Mouse (Mus musculus) forebrain, embryonic 11.5 days (tissue): ENCODE results near the gene Tmem242. TPM values are rescaled to one million over a fixed set of nuclear protein-coding genes. Genes with fewer than 3 reads are reported as not detected.
"Not testable (repeated sequence)": the region's sequence is repeated elsewhere in the genome, so short reads cannot be mapped to it uniquely, and the experiment has no call there.

Source experiments
- ATAC-seq: fragments of 200-750 bp; cut with Nextera tagmentation; replicated peaks from 2 replicates; pipeline ENCODE4 v1.8.0; 2017; ENCODE audit warnings: moderate TSS enrichment; ENCODE audit not compliant: low FRiP score
- DNase-seq: peaks from one replicate; pipeline ENCODE4 v3.0.0-alpha.2; 2017; ENCODE audit warnings: low spot score
- H3K27ac ChIP-seq: fragments of 300-500 bp; sonication (generic); 2 replicates; pipeline ENCODE4 v1.5.1; 2014; ENCODE audit warnings: low read depth, low read length
- H3K27me3 ChIP-seq: fragments of 300-500 bp; sonication (generic); 2 replicates; pipeline ENCODE4 v1.6.1; 2014; ENCODE audit warnings: mild to moderate bottlenecking, low read length, mixed read lengths; ENCODE audit not compliant: control insufficient read depth, insufficient read depth
- H3K36me3 ChIP-seq: fragments of 300-500 bp; sonication (generic); 2 replicates; pipeline ENCODE4 v1.6.1; 2014; ENCODE audit warnings: mild to moderate bottlenecking, low read length, moderate library complexity, mixed read lengths; ENCODE audit not compliant: control insufficient read depth, insufficient read depth
- H3K4me1 ChIP-seq: fragments of 300-500 bp; sonication (generic); replicated peaks from 2 replicates; pipeline ENCODE4 v1.6.1; 2014; ENCODE audit warnings: low read length, mixed read lengths; ENCODE audit not compliant: control insufficient read depth, insufficient read depth
- H3K4me2 ChIP-seq: fragments of 300-500 bp; sonication (generic); 2 replicates; pipeline ENCODE4 v1.6.1; 2014; ENCODE audit warnings: low read depth, mild to moderate bottlenecking, low read length, moderate library complexity, mixed read lengths; ENCODE audit not compliant: severe bottlenecking
- H3K4me3 ChIP-seq: fragments of 300-500 bp; sonication (generic); 2 replicates; pipeline ENCODE4 v1.5.1; 2014; ENCODE audit warnings: low read depth, low read length
- H3K9ac ChIP-seq: fragments of 300-500 bp; sonication (generic); 2 replicates; pipeline ENCODE4 v1.6.1; 2014; ENCODE audit warnings: low read length
- H3K9me3 ChIP-seq: fragments of 300-500 bp; sonication (generic); 2 replicates; pipeline ENCODE4 v1.6.1; 2016; ENCODE audit warnings: low read length, mixed read lengths; ENCODE audit not compliant: control insufficient read depth
- WGBS: fragments of 180-500 bp; shearing (Covaris S2); extraction: QIAGEN DNeasy Blood & Tissue Kit; methylation state at CpG from one replicate; pipeline ENCODE4 v1.1.7; 2014; 5-methylcytosine and 5-hydroxymethylcytosine counted together
- polyA plus RNA-seq: library from polyadenylated mRNA; unstranded; fragments of >200 nt; fragmentation: Nextera tagmentation; extraction: Ambion mirVana; gene quantifications from 2 replicates; pipeline ENCODE4 v1.2.1, GENCODE M21; 2014

Tmem242 gene
- polyA plus RNA-seq, 1 experiment from 2014 or later, result 140 TPM

GRCm38 (mm10) chr17:5463912-5464311 lies 23.9 kb upstream of the Tmem242 start:
- no peaks in the 10 kb centered on the region for H3K36me3 ChIP-seq
- no peak overlapping the region for H3K4me2 ChIP-seq
- ATAC-seq (no peak), DNase-seq (no peak)
- H3K9ac ChIP-seq, result no peak overlapping the region
- 83% methylated on average over 2 of the region's 2 CpGs for WGBS
- H3K27me3 ChIP-seq, result no peaks in the 10 kb centered on the region
- no peaks in the 10 kb centered on the region for H3K4me1 ChIP-seq
- H3K4me3 ChIP-seq, result no peak overlapping the region
- H3K9me3 ChIP-seq, result no peaks in the 10 kb centered on the region
- H3K27ac ChIP-seq, result no peak overlapping the region

DNA sequence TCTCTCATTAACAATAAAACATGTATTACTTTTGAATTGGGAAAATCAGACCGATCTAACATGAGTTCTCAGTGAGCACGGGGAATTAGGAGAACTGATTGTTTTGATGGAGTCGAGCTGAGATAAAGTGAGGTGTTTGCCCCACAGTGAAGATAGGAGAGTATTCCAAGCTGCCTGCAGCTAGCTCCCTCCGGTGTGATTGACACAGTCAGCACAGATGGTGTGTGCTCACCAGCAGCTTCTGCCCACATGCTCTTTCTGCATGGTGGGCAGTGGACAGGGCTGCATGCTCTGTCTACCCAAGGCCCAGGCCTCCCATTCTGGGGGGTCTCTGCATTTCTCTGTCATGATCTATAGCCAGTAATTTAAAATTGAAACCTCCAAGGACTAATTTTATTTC lies 13.6 kb upstream of the Tmem242 start:
- H3K27ac ChIP-seq, result no peak overlapping the region
- DNase-seq (no peak), ATAC-seq (no peak)
- H3K9ac ChIP-seq, result no peak overlapping the region
- H3K9me3 ChIP-seq, result no peaks in the 10 kb centered on the region
- WGBS, result 88% methylated on average over 4 of the region's 4 CpGs
- no peak overlapping the region for H3K4me2 ChIP-seq
- no peaks in the 10 kb centered on the region for H3K4me1 ChIP-seq
- no peak overlapping the region for H3K4me3 ChIP-seq
- no peaks in the 10 kb centered on the region for H3K36me3 ChIP-seq
- H3K27me3 ChIP-seq, result no peaks in the 10 kb centered on the region

DNA sequence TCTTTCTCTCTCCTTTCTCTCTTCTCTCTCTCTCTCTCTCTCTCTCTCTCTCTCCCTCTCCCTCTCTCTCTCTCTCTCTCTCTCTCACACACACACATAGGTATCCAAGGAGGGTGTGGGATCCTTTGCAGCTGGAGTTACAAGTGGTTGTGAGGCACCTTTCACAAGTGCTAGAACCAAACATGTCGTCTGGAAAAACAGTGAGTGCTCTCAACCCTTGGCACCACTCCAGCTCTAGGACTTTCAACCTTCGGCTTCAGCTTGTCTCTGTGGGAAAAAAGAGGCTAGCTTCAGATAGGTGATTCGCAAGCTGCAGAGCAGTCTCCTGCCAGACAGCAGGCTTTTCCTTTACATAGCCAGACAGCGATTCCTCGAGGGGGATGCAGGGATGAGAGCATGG lies 3.7 kb upstream of the Tmem242 start:
- Histone ChIP-seq H3K4me1 (no peaks in the 10 kb centered on the region), H3K4me2 (no peak overlapping the region), H3K4me3 (no peak overlapping the region), H3K9ac (no peak overlapping the region), H3K9me3 (no peaks in the 10 kb centered on the region), H3K36me3 (no peaks in the 10 kb centered on the region), H3K27me3 (no peaks in the 10 kb centered on the region), H3K27ac (no peak overlapping the region)
- ATAC-seq (no peak), DNase-seq (no peak)
- WGBS, result 71% methylated on average over 5 of the region's 5 CpGs

DNA sequence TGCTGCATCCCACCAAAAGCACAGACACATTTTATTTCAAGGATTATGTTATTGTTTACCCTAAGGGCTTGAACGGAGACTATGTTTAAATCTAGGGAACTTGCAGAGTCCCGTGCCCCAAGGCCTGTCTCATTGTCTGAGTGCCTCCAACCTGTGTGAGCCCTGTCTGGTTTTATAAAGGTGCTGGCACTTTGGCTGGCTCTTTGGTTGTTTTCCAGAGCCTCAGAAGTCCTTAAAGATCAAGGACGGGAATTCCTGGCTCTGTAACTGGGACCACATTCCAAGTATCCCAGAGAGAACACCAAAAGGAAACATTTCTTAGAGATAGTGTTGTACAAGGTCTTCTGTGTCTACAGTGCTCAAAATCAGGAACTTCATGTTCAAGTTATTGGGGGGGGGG lies 3.2 kb upstream of the Tmem242 start:
- ATAC-seq (no peak), DNase-seq (no peak)
- Histone ChIP-seq H3K36me3 (no peaks in the 10 kb centered on the region), H3K4me3 (no peak overlapping the region), H3K9ac (no peak overlapping the region), H3K4me1 (no peaks in the 10 kb centered on the region), H3K9me3 (no peaks in the 10 kb centered on the region), H3K4me2 (no peak overlapping the region), H3K27me3 (no peaks in the 10 kb centered on the region), H3K27ac (no peak overlapping the region)
- WGBS, result 73% methylated on average over 3 of the region's 3 CpGs

- H3K4me1 ChIP-seq, H3K4me3 ChIP-seq, H3K9ac ChIP-seq, ATAC-seq, H3K36me3 ChIP-seq, H3K27ac ChIP-seq, DNase-seq, H3K9me3 ChIP-seq, H3K4me2 ChIP-seq, H3K27me3 ChIP-seq: not testable (repeated sequence)
- 83% methylated on average over 5 of the region's 5 CpGs for WGBS
Measured at GRCm38 (mm10) chr17:5442403-5442802, 2.3 kb upstream of the Tmem242 start.

DNA sequence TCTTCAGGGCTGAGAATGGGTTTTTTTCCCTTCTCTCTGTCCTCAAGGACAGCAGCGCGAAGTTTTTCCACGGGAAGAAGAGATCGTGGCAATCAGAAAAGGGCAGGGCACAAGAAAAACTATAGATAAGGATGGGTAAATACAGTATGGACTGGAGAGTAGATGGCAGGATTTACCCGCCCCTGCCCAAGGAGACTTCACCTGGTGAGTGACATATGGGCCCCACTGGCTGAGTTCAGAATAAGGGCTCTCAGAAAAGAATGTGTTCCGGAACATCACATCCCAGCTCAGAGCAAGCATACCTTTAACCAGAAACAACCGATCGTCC lies 264 bp downstream of the Tmem242 start:
- Histone ChIP-seq H3K4me3 (peak overlapping the region; percentile 50), H3K36me3 (no peaks in the 10 kb centered on the region), H3K4me2 (peak overlapping the region; percentile 48), H3K9me3 (no peaks in the 10 kb centered on the region), H3K9ac (peak overlapping the region; percentile 70), H3K27me3 (no peaks in the 10 kb centered on the region), H3K27ac (no peak overlapping the region), H3K4me1 (no peaks in the 10 kb centered on the region)
- 2% methylated on average over 8 of the region's 8 CpGs for WGBS
- peak; percentile 55 for ATAC-seq
- no peak for DNase-seq

DNA sequence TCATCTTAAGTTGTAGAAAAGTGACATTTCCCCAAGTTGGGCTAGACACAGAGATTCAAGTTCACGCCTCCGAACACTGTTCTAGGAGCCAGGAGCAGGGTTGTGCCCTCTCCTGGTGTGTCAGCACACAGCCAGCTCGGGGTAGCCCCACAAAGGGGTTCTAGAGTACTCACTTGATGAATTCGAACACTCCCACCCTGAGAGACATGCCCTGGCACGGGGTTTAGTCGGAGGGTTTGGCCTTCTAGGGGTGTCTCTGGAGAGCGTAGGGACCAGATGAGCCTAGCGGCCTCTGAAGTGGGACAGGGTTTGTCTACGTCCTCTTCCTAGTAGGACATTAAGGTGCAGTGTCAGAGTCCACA lies 10.3 kb downstream of the Tmem242 start:
- Histone ChIP-seq H3K4me3 (no peak overlapping the region), H3K9me3 (no peaks in the 10 kb centered on the region), H3K27me3 (no peaks in the 10 kb centered on the region), H3K27ac (no peak overlapping the region), H3K36me3 (peaks cover 2% of the 10 kb centered on the region; the same call in 1 of the 2 replicates), H3K9ac (no peak overlapping the region), H3K4me2 (no peak overlapping the region), H3K4me1 (no peaks in the 10 kb centered on the region)
- no peak for DNase-seq
- 81% methylated on average over 9 of the region's 9 CpGs for WGBS
- peak; percentile 30; the same call in 1 of the 2 replicates for ATAC-seq

DNA sequence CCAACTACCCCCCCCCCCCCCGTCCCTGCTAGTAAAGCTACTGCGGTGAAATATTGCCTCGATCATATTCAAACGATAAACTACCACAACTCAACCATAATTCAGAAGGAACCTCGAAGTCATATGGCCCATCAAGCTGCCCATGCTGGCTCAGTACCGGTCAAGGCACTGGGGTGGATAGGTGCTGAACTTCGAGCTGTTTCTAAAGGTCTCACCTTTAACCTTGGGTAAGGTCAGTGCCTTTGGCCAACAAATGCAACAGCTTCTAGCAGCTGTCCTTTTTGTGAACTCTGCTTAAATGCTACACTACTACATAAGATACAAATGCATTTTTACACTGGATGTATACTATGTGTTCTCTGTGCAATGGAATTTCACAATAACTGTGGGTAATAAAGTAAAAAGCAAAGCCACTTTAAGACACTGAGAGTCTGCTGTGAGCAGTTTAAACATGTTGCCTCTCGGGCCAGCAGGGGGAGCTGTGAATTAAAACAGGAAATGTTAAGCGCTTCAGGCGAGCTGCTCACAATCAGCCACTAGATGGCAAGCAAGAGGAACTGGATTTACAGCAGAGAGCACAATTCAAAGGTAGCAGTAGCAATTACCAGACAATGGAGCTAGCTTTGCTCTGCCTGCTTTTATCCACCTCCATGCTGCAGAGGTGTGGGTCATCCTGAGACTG lies 10.8 kb downstream of the Tmem242 start:
- H3K4me2 ChIP-seq, result no peak overlapping the region
- no peaks in the 10 kb centered on the region for H3K27me3 ChIP-seq
- H3K27ac ChIP-seq, result no peak overlapping the region
- 62% methylated on average over 10 of the region's 10 CpGs for WGBS
- H3K36me3 ChIP-seq, result peaks cover 2% of the 10 kb centered on the region; the same call in 1 of the 2 replicates
- H3K9me3 ChIP-seq, result no peaks in the 10 kb centered on the region
- ATAC-seq, result peak; percentile 73
- peak; percentile 91 for DNase-seq
- H3K4me3 ChIP-seq, result no peak overlapping the region
- no peak overlapping the region for H3K9ac ChIP-seq
- no peaks in the 10 kb centered on the region for H3K4me1 ChIP-seq

DNA sequence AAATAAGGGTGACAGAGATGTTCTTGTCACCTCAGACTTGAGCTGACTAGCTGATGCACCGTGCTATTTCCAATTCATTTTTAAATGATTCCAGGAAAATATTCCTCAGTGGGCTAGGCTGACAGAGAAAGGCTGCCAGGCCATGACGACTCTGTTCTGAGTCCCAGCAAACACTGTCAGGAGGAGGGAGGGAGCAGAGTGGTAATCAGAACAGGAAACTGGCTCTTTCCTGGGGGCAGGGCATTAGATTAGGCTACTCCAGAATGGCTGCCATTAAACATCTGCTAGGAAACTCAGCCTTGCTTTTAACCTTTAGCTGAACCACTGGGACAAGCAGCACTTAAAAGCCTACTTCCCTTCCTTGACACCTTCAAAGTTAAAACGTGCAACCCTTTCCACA lies 14.9 kb downstream of the Tmem242 start:
- Histone ChIP-seq H3K27me3 (no peaks in the 10 kb centered on the region), H3K4me2 (no peak overlapping the region), H3K9ac (no peak overlapping the region), H3K4me1 (no peaks in the 10 kb centered on the region), H3K27ac (no peak overlapping the region), H3K36me3 (no peaks in the 10 kb centered on the region; the same call in 1 of the 2 replicates), H3K4me3 (no peak overlapping the region), H3K9me3 (no peaks in the 10 kb centered on the region)
- DNase-seq (peak; percentile 35), ATAC-seq (no peak)
- 85% methylated on average over 3 of the region's 3 CpGs for WGBS
